Mouse (Mus musculus) urinary bladder, postnatal 25 days (tissue): ENCODE results near the gene Dhrs3.
A peak's percentile ranks its signal among the peaks of the same experiment; 100 is the strongest.

Experiments used
- DNase-seq: peaks from one replicate; pipeline ENCODE4 v3.0.0; 2022; ENCODE audit warnings: low spot score

Gene Dhrs3

GRCm38 (mm10) chr4:144898036-144898649 is 5.5 kb downstream of the Dhrs3 start:
- DNase-seq = peak; percentile 22

- no peak for DNase-seq
Observed at GRCm38 (mm10) chr4:144898737-144899136, 6.1 kb downstream of the Dhrs3 start.

GRCm38 (mm10) chr4:144901561-144902111 is 9.0 kb downstream of the Dhrs3 start:
- no peak for DNase-seq

- DNase-seq = no peak
Observed at GRCm38 (mm10) chr4:144903088-144903487, 10.5 kb downstream of the Dhrs3 start.

GRCm38 (mm10) chr4:144903932-144904331 is 11.3 kb downstream of the Dhrs3 start:
- DNase-seq = no peak

GRCm38 (mm10) chr4:144905128-144905527 is 12.5 kb downstream of the Dhrs3 start:
- DNase-seq = no peak

GRCm38 (mm10) chr4:144906001-144906889 is 13.6 kb downstream of the Dhrs3 start:
- DNase-seq = peak; percentile 59

GRCm38 (mm10) chr4:144906978-144907703 is 14.5 kb downstream of the Dhrs3 start:
- DNase-seq = no peak

GRCm38 (mm10) chr4:144908825-144909224 is 16.2 kb downstream of the Dhrs3 start:
- no peak for DNase-seq

GRCm38 (mm10) chr4:144910281-144910680 is 17.7 kb downstream of the Dhrs3 start:
- no peak for DNase-seq

- no peak for DNase-seq
Observed at GRCm38 (mm10) chr4:144913298-144914152, 20.9 kb downstream of the Dhrs3 start.

- no peak for DNase-seq
Observed at GRCm38 (mm10) chr4:144916520-144916919, 23.9 kb downstream of the Dhrs3 start.

- DNase-seq = no peak
Observed at GRCm38 (mm10) chr4:144917101-144917500, 24.5 kb downstream of the Dhrs3 start.

GRCm38 (mm10) chr4:144918501-144918900 is 25.9 kb downstream of the Dhrs3 start:
- DNase-seq = no peak

- no peak for DNase-seq
Observed at GRCm38 (mm10) chr4:144928693-144929436, 36.2 kb downstream of the Dhrs3 start.

- peak; percentile 57 for DNase-seq
Observed at GRCm38 (mm10) chr4:144929811-144930221, 37.2 kb downstream of the Dhrs3 start.

GRCm38 (mm10) chr4:144930366-144930765 is 37.7 kb downstream of the Dhrs3 start:
- DNase-seq = peak; percentile 61

GRCm38 (mm10) chr4:144931167-144931566 is 38.5 kb downstream of the Dhrs3 start:
- DNase-seq = no peak

GRCm38 (mm10) chr4:144934501-144934900 is 41.9 kb downstream of the Dhrs3 start:
- no peak for DNase-seq

GRCm38 (mm10) chr4:144936563-144937154 is 44.0 kb downstream of the Dhrs3 start:
- no peak for DNase-seq
